Mouse (Mus musculus) macrophage (primary cell): ENCODE measurements around the gene Zfp513. TPM values are rescaled to one million over a fixed set of nuclear protein-coding genes. Genes with fewer than 3 reads are reported as not detected.

Experiments used
- H3K27ac ChIP-seq: fragments of 350-480 bp; formaldehyde crosslinking; 2 replicates; pipeline ENCODE4 v1.9.0; 2021
- H3K36me3 ChIP-seq: fragments of 350-480 bp; formaldehyde crosslinking; 2 replicates; pipeline ENCODE4 v1.9.0; 2021; ENCODE audit errors: inconsistent target
- H3K4me3 ChIP-seq: fragments of 350-480 bp; formaldehyde crosslinking; 2 replicates; pipeline ENCODE4 v1.9.0; 2021; ENCODE audit errors: inconsistent target
- H3K79me2 ChIP-seq: fragments of 350-480 bp; formaldehyde crosslinking; 2 replicates; pipeline ENCODE4 v1.9.0; 2021; ENCODE audit errors: inconsistent target
- WGBS: methylation state at CpG from one replicate; pipeline ENCODE4 v1.1.7; 2026; ENCODE audit warnings: inconsistent platforms; ENCODE audit not compliant: missing documents; 5-methylcytosine and 5-hydroxymethylcytosine counted together
- polyA plus RNA-seq: library from polyadenylated mRNA; stranded (reverse); fragments of 250-400 nt; gene quantifications from 3 replicates; pipeline ENCODE4 v1.2.4, GENCODE M21; 2018; ENCODE audit warnings: inconsistent platforms
- total RNA-seq, 78 experiments: library from RNA; depleted of rRNA; stranded (reverse); fragments of 250-400 nt; gene quantifications; 1 replicate in 9 of 78; 2 replicates in 24 of 78; 3 replicates in 43 of 78; 4 replicates in 2 of 78; pipeline ENCODE4 v1.2.4; 2018; ENCODE audit warnings: inconsistent platforms in 56 of 78

Zfp513 gene
- 100 to 1,000 TPM in 14 of 26 experiments, 10 to 100 TPM in 12; 34.5 to 176 (median 108) TPM for total RNA-seq (2018; cell fraction: chromatin; rRNA removed)
- 10 to 100 TPM; 21.7 to 46.3 (median 33.1) TPM for total RNA-seq (2018; cell fraction: cytosol; rRNA removed)
- total RNA-seq (2018; cell fraction: nucleus; rRNA removed), result 100 to 1,000 TPM in 8 of 26 experiments, 10 to 100 TPM in 18; 54.2 to 160 (median 82.4) TPM
- polyA plus RNA-seq, result 20.3 to 33.4 TPM (median 25.0 TPM) in 3 replicates

DNA sequence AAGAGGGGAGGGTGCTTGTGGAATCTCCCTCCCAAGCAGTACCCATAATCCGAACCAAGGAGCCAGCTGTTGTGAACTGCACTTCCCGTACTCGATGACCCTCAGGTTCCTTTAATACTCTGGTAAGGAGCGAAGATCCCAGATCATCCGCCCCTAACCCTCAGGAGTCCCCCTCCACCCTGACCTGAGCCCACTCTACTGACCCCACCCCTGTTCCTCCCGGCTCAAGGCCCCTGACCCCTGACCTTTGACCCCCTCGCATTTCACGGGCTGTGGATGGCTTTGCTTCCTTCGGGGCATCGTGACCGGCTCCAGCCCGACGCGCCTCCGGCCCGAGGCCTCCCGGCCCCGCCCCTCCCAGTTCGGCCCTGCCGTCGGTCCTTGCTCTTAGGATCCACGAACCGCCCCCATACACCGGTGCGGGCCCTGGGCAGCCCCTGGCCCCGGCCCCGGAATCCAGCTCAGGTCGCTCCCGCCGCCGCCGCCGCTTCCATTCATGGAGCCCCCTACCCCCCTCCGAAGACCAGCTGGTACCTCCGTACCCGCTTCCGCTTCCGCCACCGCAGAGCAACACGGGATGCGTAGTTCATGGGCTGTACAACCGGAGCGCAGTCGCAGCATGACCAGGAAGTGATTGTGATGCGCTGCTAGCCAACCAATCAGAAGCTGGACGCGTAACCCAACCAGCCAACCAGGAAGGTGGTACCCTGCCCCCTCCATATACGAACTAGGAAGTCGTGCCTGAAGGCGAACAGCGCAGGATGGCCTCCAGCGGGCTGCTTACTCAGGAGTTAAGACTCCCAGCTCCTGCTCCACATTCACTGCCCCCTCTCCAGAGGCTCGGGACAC, at the start of gene Zfp513:
Gene Zfp513 (minus strand): TSS at position 562 of the 849 bp plus-strand sequence.
- peaks cover 47% of the 10 kb centered on the region for H3K79me2 ChIP-seq
- H3K27ac ChIP-seq, result peak within 1 kb of the TSS; percentile 90
- under 1% methylated on average over 52 of the region's 53 CpGs for WGBS
- peaks cover 57% of the 10 kb centered on the region for H3K36me3 ChIP-seq
- peak within 1 kb of the TSS; percentile 89 for H3K4me3 ChIP-seq

DNA sequence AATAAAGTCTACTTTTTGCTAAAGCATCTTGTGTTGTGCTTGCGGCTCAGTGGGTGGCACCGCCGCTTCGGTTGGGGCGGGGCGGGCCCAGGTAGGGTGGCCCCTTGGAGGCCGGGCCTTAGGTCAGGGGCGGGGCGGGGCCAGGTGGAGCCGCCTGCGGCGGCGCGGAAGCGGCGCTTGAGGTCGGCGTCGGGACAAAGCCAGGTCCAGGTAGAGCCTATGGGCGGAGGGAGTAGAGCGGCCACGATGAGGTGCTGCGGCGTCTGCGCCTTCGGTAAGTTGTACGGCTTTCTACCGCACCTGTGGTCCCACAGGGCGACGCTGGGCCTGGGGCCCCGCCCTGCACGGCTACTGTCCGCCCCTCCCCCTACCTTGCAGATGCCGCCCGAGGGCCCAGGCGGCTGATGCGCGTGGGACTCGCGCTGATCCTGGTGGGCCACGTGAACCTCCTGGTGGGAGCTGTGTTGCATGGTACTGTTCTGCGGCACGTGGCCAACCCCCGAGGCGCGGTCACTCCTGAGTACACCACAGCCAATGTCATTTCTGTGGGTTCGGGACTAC, 49.5 kb upstream of the Zfp513 start, which contains the start of gene Krtcap3:
Gene Krtcap3 (plus strand): TSS at position 151 of the 561 bp plus-strand sequence.
- no peak within 1 kb of the TSS for H3K4me3 ChIP-seq
- H3K36me3 ChIP-seq, result peaks cover 47% of the 10 kb centered on the region
- WGBS, result 70% methylated on average over 44 of the region's 47 CpGs
- H3K79me2 ChIP-seq, result no peaks in the 10 kb centered on the region
- H3K27ac ChIP-seq, result no peak within 1 kb of the TSS

DNA sequence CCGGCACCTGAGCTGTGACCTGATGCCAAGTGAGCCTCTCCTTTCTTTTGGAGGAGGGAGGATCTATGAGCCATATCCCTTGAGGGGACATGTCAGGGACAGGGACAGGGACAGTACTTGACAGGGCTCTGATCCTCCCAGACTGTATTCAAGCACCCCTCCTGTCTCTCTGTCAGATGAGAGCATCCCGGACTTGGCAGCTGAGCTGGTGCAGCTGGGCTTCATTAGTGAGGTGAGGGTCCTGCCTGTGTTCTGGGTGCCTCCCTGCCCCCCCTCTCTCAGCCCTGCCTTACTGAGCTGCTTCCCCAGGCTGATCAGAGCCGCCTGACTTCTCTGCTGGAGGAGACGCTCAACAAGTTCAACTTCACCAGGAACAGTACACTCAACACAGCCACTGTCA, 48.6 kb upstream of the Zfp513 start:
- no peak overlapping the region for H3K27ac ChIP-seq
- WGBS, result 100% methylated on average over 3 of the region's 4 CpGs
- no peaks in the 10 kb centered on the region; the same call in 1 of the 2 replicates for H3K79me2 ChIP-seq
- peaks cover 56% of the 10 kb centered on the region for H3K36me3 ChIP-seq
- H3K4me3 ChIP-seq, result no peak overlapping the region

DNA sequence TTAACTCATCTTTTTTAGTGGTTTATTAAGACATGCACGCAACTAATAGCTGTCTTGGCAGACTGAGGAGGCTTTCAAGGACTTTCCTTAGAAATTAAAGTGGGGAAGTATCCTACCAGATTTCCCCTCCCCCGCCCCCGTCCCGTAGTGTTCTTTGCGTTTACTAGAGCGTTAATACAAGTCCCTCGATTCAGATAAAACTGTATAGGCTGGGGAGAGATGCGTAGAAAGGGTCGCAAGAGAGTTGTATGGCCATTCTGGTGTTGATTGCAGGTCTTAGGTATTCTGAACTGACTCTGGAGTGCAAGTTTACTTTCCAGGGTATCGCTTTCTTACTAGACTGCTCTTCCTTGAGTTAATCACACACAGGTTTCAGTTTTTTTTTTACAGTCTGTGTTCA, 40.1 kb upstream of the Zfp513 start:
- Histone ChIP-seq H3K36me3 (peaks cover 35% of the 10 kb centered on the region), H3K79me2 (peaks cover 40% of the 10 kb centered on the region), H3K4me3 (peak overlapping the region; percentile 79), H3K27ac (no peak overlapping the region)
- WGBS, result 29% methylated on average over 10 of the region's 10 CpGs

DNA sequence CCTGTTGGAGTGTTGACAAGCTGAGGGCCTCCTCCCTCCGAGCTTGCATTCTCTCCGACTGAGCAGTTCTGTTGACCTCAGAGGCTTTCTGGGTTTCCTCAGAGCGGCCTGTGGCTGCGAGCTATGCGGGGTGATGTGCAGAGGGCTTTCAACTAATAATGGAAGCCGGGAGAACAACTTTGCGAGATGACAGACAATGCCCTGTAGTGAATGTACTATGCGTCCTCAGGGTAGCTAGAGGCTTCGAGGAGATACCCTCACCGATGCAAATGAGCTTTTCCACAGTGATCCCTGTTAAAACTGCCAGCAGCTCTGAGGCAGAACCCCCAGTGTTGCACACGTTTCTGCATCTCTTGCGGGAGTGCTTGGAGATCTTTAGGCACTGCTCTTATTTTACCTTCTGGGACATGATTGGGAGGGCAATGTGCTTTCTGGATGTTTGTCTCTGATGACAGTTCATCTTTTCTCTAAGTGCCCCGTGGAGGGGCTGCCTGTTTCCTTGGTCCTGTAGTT, 39.5 kb upstream of the Zfp513 start:
- WGBS, result under 1% methylated on average over 13 of the region's 13 CpGs
- peak overlapping the region; percentile 13; the same call in 1 of the 2 replicates for H3K27ac ChIP-seq
- peaks cover 40% of the 10 kb centered on the region for H3K79me2 ChIP-seq
- H3K36me3 ChIP-seq, result peaks cover 29% of the 10 kb centered on the region
- H3K4me3 ChIP-seq, result peak overlapping the region; percentile 79

DNA sequence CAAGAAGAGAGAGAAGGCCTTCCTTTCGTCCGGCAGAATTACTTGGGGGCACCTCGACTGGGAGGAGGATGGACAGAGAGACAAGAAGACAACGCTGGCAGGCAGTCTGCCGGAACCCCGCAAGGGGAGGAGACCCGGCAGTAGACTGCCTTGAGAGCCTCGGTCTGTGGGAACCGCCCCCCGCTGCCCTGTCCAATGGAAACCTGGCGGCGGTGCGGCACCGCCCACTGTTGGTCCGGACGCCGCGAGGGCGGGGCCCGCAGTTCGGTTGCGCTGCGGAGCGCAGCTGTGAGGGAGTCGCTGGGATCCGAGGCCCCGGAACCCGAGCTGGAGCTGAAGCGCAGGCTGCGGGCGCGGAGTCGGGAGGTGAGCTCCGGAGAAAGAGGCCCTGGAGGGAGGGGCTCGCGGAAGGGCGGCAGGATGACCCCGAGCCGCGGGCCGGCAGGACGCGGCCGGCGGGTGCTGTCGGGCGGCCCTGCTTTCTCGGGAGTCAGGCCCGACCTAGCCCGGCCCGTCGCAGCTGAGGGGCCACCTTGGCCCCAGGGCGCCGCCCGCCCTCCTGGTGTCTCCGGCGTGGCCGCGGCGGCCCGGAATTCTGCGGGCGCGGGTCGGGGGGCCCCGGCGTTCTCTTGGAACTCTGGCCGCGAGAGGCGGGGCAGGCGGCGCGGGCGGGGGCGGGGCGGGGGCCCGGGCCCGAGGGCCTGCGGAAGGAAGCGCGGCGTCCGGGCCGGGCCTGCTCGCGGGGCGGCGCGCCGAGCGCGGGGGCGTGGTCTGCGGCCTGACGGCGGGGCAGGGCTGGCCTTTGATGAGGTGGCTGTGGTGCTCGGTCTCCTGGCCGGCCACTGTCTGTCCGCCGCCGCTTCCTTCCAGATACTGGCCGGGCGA, 38.8 kb upstream of the Zfp513 start, which contains the start of the genes Nrbp1 and Gm9970:
Gene Nrbp1 (plus strand): TSS at position 228 of the 885 bp plus-strand sequence.
Gene Gm9970 (minus strand): TSS at position 596 of the 885 bp plus-strand sequence.
- H3K4me3 ChIP-seq, result peak within 1 kb of the TSS; percentile 79
- H3K79me2 ChIP-seq, result peaks cover 40% of the 10 kb centered on the region
- 1% methylated on average over 81 of the region's 103 CpGs for WGBS
- peaks cover 22% of the 10 kb centered on the region for H3K36me3 ChIP-seq
- peak within 1 kb of the TSS; percentile 64 for H3K27ac ChIP-seq

DNA sequence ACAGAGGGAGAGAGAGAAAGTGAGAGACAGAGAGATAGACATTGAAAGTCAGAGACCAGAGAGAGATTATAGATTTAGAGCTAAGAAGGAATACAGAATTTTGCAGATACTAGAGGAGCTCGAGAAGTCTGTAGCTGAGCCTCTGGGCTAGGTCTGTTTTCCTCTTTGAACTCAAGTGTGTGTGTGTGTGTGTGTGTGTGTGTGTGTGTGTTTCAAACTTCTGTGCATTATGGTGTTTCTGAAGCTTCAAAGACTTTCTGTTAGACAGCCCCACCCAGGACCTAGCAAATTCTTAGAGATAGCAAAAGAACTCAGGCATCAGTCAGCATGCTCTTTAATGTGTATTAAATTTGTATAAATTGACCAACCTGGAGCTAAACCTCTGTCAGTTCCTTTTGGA, 24.5 kb upstream of the Zfp513 start:
- H3K36me3 ChIP-seq, result no peaks in the 10 kb centered on the region
- WGBS, result 86% methylated on average over 1 of the region's 1 CpGs
- no peak overlapping the region for H3K27ac ChIP-seq
- no peaks in the 10 kb centered on the region for H3K79me2 ChIP-seq
- no peak overlapping the region for H3K4me3 ChIP-seq

DNA sequence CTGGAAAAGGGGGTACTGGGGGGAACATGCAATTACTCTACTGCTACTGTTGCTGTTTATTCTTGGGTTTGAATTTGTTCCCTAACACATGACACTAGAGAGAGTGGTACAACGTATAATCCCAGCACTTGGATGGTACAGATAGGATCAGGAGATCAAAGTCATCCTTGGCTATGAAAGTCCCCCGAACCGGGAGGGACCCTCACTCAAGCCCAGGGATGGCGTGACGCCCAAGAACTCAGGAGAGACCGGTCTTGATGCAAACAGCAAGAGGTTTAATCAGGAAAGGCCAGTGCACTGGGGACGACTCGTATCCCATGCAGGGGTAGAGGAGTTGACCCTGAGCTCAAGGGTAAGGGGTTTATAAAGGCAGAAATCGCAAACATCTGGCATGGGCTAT, 20.6 kb upstream of the Zfp513 start:
- 95% methylated on average over 9 of the region's 9 CpGs for WGBS
- no peak overlapping the region for H3K4me3 ChIP-seq
- peaks cover 22% of the 10 kb centered on the region for H3K79me2 ChIP-seq

DNA sequence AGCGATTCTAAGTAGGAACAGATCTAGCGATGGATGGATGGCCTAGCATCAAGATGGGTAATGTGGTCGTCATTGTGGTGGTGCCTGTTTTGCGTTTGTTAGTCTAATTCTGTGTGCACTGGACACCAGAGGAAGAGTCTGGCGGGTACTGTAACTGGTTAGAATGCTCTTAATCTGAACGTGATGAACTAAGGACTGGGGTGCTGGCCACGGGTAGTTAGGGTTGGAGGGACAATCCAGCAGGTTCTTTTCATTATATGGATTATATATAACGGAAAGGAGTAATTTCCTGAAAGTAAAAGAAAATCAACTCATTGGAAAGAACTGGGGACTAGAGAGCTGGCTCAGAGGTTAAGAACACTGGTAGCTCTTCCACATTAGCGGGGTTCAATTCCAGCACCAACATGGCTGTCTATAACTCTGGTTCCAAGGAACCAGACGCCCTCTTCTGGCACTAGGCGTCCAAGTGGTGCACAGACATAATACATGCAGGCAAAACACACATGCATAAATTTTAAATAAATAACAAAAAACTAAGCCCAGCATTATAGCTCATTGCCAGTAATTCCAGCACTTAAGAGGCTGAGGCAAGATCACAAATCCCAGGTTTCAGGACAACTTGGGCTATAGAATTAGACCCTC, 19.3 kb upstream of the Zfp513 start:
- H3K36me3 ChIP-seq, result no peaks in the 10 kb centered on the region
- peaks cover 35% of the 10 kb centered on the region for H3K79me2 ChIP-seq
- H3K4me3 ChIP-seq, result peak overlapping the region; percentile 77
- peak overlapping the region; percentile 83 for H3K27ac ChIP-seq
- WGBS, result 38% methylated on average over 11 of the region's 11 CpGs

More for the DNA sequence above, 20.6 kb upstream of the Zfp513 start:
- no peak overlapping the region for H3K27ac ChIP-seq
- H3K36me3 ChIP-seq, result no peaks in the 10 kb centered on the region

DNA sequence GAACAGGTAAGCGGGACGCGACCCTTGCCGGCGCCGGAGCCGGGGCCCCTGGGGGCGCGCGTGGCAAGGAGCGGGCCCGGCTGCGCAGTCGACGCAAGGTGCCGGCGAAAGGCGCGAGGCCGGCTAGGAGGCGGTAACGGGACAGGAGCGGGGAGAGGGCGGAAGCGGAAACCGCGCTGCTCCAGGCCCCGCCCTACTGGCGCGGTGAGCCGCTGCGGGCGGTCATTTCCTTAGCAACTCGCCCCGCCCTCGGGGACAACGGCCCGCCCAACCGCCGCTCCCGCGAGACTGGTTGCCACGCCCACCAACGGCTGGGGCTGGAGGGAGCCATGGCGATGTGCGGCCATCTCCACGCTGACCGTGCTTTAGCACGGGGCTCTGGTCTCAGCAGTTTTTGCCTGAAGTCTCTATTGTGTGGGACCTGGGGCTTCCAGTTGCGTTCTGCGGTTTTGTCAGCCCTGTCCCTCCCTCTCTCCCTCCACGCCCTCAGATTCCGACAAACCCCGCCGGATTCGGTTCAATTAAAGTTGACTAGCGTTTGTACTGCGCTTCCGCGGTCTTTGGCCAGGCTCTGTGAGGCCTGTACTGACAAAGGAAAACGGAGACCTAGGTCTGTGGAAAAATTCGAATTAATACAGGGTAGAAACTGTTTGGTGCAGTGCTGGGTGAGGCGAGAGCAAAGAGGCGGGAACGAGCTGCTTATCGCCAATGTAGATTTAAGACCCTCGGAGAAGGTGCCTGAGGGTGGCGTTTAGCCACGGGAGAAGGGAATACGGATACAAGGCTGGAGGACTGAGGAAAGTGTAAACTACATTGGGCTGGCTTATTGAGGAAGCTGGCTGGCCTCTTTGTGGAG, 18.6 kb upstream of the Zfp513 start, which contains the start of gene Ppm1g:
Gene Ppm1g (minus strand): TSS at position 240 of the 856 bp plus-strand sequence.
- WGBS, result under 1% methylated on average over 68 of the region's 70 CpGs
- peaks cover 42% of the 10 kb centered on the region for H3K79me2 ChIP-seq
- H3K27ac ChIP-seq, result peak within 1 kb of the TSS; percentile 83
- no peaks in the 10 kb centered on the region for H3K36me3 ChIP-seq
- peak within 1 kb of the TSS; percentile 77 for H3K4me3 ChIP-seq

DNA sequence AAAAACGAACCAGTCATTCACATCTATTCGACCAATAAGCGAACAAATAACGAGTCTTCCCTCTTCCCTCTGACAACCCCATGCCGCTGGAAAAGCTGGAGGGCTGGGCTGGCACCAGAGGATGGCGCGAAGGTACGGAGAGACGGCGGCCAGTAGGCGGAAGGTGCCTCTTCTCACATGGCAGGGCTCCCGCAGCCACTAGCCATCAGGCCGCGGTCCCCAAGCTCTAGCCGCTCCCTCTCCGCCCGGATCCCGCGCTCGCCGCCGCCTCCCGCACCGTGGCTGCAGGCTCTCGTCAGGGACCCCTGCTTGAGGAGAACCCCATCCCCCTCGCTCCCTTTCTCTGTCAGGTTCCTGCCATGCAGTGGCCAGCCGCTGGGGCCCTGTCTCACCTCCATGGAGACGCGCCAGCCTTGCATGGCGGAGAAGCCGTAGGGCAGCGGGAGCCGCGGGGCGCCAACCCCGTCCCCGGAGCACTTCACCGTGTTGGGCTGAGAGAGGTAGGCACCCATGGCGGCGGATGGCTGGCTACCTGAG, 17.9 kb upstream of the Zfp513 start:
- WGBS, result 0% methylated on average over 36 of the region's 40 CpGs
- Histone ChIP-seq H3K36me3 (no peaks in the 10 kb centered on the region), H3K79me2 (peaks cover 49% of the 10 kb centered on the region), H3K27ac (peak overlapping the region; percentile 34; the same call in 1 of the 2 replicates), H3K4me3 (peak overlapping the region; percentile 47)

DNA sequence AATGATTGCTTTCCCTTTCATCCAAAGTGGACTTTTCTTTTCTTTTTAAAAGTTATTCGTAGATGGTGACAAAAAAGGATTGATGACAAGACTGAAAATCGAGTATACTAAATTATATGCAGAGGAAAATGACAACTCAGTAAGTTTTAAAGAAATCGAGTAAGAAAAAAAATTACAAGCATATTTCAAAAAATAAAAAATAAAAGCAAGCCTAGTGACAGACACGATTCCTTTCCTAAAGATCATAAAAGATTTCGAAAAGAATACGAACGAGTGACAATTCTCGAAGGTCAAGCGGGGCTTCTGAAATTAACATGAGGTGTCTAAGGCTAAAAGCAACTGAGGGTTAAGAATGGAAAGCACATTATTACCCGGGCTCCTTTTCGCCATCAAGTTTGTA, 17.4 kb upstream of the Zfp513 start:
- WGBS, result 1% methylated on average over 10 of the region's 11 CpGs
- peak overlapping the region; percentile 34; the same call in 1 of the 2 replicates for H3K27ac ChIP-seq
- peak overlapping the region; percentile 47 for H3K4me3 ChIP-seq
- H3K79me2 ChIP-seq, result peaks cover 54% of the 10 kb centered on the region
- H3K36me3 ChIP-seq, result no peaks in the 10 kb centered on the region
